Mouse (Mus musculus) kidney, embryonic 15.5 days (tissue): ENCODE data around the gene Otogl. TPM values are rescaled to one million over a fixed set of nuclear protein-coding genes. Genes with fewer than 3 reads are reported as not detected.
"Not testable (repeated sequence)": the region's sequence is repeated elsewhere in the genome, so short reads cannot be mapped to it uniquely, and the experiment has no call there.

Source experiments
- ATAC-seq: fragments of 200-750 bp; cut with Nextera tagmentation; replicated peaks from 2 replicates; pipeline ENCODE4 v1.8.0; 2017; ENCODE audit warnings: moderate TSS enrichment; ENCODE audit not compliant: low FRiP score
- H3K27ac ChIP-seq: fragments of 300-500 bp; sonication (generic); 2 replicates; pipeline ENCODE4 v1.5.1; 2015; ENCODE audit warnings: mild to moderate bottlenecking, inconsistent platforms
- H3K27me3 ChIP-seq: fragments of 300-500 bp; sonication (generic); 2 replicates; pipeline ENCODE4 v1.6.1; 2015; ENCODE audit warnings: inconsistent platforms
- H3K36me3 ChIP-seq: fragments of 300-500 bp; sonication (generic); 2 replicates; pipeline ENCODE4 v1.6.1; 2015; ENCODE audit warnings: inconsistent platforms
- H3K4me1 ChIP-seq: fragments of 300-500 bp; sonication (generic); 2 replicates; pipeline ENCODE4 v1.6.1; 2015; ENCODE audit warnings: inconsistent platforms
- H3K4me2 ChIP-seq: fragments of 300-500 bp; sonication (generic); 2 replicates; pipeline ENCODE4 v1.6.1; 2015; ENCODE audit warnings: moderate library complexity, mild to moderate bottlenecking, inconsistent platforms
- H3K4me3 ChIP-seq: fragments of 300-500 bp; sonication (generic); replicated peaks from 2 replicates; pipeline ENCODE4 v1.5.1; 2015; ENCODE audit warnings: mild to moderate bottlenecking, inconsistent platforms
- H3K9ac ChIP-seq: fragments of 300-500 bp; sonication (generic); 2 replicates; pipeline ENCODE4 v1.6.1; 2015; ENCODE audit warnings: mild to moderate bottlenecking, inconsistent platforms
- H3K9me3 ChIP-seq: fragments of 300-500 bp; sonication (generic); replicated peaks from 2 replicates; pipeline ENCODE4 v1.6.1; 2016; ENCODE audit warnings: inconsistent platforms
- WGBS: fragments of 180-500 bp; shearing (Covaris S2); methylation state at CpG from one replicate; pipeline ENCODE4 v1.1.7; 2015; ENCODE audit warnings: mixed read lengths; 5-methylcytosine and 5-hydroxymethylcytosine counted together
- polyA plus RNA-seq: library from polyadenylated mRNA; unstranded; fragments of >200 nt; fragmentation: Nextera tagmentation; extraction: Ambion mirVana; gene quantifications from 2 replicates; pipeline ENCODE4 v1.2.1, GENCODE M21; 2015

The Otogl gene
- polyA plus RNA-seq, 1 experiment from 2014 or later = 0.09 TPM

DNA sequence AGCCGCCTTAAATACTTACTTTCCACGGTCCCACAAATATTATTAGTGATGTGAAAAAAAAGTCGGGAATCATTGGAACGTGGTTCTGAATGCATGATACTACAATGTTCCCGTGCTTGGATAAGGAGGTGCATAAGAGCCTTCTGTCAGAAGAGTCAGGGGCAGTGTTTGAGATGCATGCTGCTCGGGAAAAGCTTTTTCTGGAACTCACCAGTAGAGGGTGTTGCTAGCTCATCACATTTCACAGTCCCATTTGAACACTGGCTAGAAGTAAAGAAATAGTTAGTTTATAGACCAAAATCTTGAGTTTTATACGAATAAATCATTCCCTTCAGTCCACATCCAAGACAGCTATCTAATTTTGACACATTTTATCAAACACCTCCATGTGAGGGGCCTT is 53.2 kb downstream of the Otogl start:
- Histone ChIP-seq H3K9ac (no peak overlapping the region), H3K9me3 (no peaks in the 10 kb centered on the region), H3K36me3 (no peaks in the 10 kb centered on the region), H3K4me1 (no peaks in the 10 kb centered on the region), H3K27me3 (no peaks in the 10 kb centered on the region), H3K27ac (no peak overlapping the region), H3K4me2 (no peak overlapping the region), H3K4me3 (no peak overlapping the region)
- WGBS = 25% methylated on average over 7 of the region's 7 CpGs
- ATAC-seq = peak; percentile 66; the same call in 1 of the 2 replicates

DNA sequence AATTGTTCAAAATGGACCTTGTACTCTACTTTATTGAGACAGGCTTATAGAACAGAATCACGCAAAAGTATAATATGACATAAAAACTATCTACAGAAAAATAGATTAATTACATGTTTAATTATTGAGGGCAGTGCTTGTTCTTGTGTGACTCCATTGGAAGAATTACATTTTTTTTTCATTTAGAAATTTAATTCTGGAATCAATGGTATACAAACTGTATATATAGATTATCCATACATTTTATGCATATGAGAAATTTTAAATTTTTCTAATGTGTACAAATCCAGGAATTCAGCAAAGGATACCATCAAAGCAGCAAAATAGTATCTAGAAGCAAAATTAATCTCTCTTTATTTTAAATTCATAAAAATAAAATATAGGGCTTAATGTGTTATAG is 67.0 kb downstream of the Otogl start:
- no peak overlapping the region for H3K9ac ChIP-seq
- ATAC-seq = no peak
- H3K27ac ChIP-seq = no peak overlapping the region
- H3K36me3 ChIP-seq = no peaks in the 10 kb centered on the region
- H3K4me2 ChIP-seq = no peak overlapping the region
- H3K27me3 ChIP-seq = no peaks in the 10 kb centered on the region
- 99% methylated on average over 1 of the region's 1 CpGs for WGBS
- H3K9me3 ChIP-seq = no peaks in the 10 kb centered on the region
- no peaks in the 10 kb centered on the region for H3K4me1 ChIP-seq
- H3K4me3 ChIP-seq = no peak overlapping the region

DNA sequence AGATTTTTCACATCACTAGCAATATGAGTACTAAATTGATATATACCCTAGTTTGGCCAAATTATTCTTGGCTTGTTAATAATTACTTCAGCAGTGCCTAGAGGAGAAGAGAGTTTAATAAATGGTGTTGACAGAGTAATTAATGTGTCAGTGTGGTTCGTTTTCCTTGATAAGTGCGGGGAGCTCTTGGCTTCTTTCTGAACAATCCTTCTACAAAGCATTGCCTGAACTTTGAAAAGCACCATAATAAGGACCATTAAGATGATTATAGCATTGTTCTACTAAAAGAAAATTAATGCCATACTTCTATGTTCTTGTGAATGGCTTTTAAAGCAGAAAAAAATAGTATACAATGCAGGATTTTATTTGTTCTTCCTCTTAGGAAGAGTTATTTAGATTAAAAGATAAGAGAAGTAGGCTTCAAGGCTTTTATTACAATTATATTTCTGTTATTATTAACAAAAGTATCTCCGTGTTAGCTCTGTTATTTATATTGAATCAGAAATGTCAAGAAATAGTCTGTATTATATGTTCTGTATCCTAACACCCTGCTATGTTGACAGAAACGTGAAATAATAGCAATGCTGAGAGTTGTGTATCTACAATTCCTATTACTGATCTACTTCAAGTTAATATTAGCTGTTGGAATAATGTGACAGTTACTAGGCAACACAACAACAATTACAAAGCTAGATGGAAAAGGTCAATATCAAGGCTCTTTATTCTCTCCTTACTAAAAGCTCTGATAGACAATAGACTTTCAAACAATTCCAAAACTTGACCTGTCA is 77.3 kb downstream of the Otogl start:
- no peak overlapping the region for H3K9ac ChIP-seq
- no peak overlapping the region for H3K4me3 ChIP-seq
- ATAC-seq = no peak
- no peaks in the 10 kb centered on the region for H3K4me1 ChIP-seq
- no peaks in the 10 kb centered on the region for H3K36me3 ChIP-seq
- no peak overlapping the region for H3K4me2 ChIP-seq
- no peak overlapping the region for H3K27ac ChIP-seq
- no peaks in the 10 kb centered on the region for H3K27me3 ChIP-seq
- no peaks in the 10 kb centered on the region for H3K9me3 ChIP-seq
- 68% methylated on average over 4 of the region's 4 CpGs for WGBS

DNA sequence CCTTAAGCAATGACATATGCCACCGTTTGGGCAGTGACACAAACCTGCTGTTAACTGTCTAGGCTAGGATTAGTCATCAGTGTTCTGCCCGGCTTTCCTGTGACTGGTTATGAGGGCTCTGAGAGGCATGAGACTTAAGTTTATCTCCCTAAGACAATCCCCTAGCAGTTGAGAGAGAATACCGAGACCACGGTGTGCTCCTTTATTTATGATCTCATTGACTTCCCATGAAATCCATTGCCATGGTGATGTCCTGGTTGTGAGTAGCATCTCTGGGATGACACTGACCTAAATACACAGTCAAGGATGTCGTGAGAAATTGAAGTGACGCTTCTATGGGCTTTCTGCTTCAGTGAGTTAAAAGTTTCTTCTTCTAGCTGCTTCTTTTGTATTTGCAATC is 82.8 kb downstream of the Otogl start:
- no peak for ATAC-seq
- 85% methylated on average over 6 of the region's 6 CpGs for WGBS

DNA sequence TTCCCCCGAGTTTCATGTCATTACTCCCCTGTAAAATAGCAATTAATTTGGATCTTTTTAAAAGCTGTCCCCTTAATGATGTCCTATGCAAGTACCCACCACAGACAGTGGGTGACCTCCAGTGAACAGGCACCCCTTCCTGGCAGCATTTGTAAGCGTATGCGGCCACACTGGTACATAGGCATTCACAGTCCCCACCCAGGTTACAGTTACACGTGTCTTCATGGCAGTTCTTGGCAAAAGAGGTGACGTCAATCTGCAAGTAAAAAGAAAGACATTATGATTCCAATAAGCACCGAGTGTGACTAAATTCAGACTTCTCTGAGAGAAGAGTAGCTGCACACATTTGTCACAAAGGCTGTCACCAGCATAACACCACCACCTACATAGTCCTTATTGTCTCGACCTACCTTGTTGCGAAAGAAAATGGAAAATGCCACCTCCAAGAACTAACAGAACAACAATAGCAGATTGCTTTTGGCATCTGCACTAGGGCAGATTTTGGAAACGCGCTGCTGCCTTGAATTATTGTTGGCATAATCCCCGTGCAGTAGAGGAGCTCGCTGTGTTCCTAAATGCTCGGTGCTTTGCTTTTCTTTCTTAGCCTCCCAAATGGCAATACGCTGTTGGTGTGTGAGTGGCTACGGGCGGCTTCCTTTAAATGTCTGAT is 98.0 kb downstream of the Otogl start:
- 81% methylated on average over 16 of the region's 16 CpGs for WGBS
- H3K4me2 ChIP-seq = no peak overlapping the region
- ATAC-seq = no peak
- H3K4me3 ChIP-seq = no peak overlapping the region
- no peaks in the 10 kb centered on the region for H3K27me3 ChIP-seq
- no peaks in the 10 kb centered on the region for H3K9me3 ChIP-seq
- no peak overlapping the region for H3K27ac ChIP-seq
- H3K36me3 ChIP-seq = no peaks in the 10 kb centered on the region
- H3K9ac ChIP-seq = no peak overlapping the region
- no peaks in the 10 kb centered on the region for H3K4me1 ChIP-seq

More for the DNA sequence above, 82.8 kb downstream of the Otogl start:
- no peaks in the 10 kb centered on the region for H3K9me3 ChIP-seq
- H3K36me3 ChIP-seq = no peaks in the 10 kb centered on the region
- no peak overlapping the region for H3K4me3 ChIP-seq
- H3K4me2 ChIP-seq = no peak overlapping the region
- H3K27me3 ChIP-seq = no peaks in the 10 kb centered on the region
- H3K9ac ChIP-seq = no peak overlapping the region
- H3K4me1 ChIP-seq = no peaks in the 10 kb centered on the region
- no peak overlapping the region for H3K27ac ChIP-seq

DNA sequence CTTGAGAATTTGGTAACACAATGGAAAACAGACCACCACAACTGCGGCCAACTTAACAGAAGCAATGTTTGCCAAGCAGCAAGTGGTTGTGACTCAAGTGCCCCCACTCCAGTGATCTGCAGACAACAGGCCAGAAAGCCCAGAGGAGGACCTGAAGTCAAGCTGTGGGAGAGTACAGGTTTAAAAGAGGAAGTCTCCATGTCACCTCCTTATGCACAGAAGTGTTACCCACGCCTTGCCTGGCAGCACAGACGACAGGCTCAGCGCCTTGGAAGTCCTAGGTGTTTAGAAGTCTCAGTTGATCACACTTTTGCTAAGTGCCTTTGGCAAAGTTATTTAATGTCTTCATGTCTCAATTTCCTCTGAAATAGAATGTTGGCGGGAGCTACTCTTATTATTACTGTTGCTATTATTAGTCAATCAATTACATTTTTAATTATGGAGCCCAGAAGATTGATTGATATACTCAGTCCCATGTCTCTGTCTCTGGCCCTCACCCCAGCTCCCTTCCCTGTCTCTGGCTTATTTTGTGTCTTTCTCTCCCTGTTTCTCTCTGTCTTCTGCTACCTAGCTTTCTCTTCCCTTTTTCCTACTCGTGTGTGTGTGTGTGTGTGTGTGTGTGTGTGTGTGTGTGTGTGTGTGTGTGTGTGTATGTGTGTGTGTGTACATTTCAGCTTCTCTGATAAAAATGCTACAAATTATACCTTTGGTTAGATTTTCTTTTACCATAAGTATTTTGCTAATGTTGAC is 101.1 kb downstream of the Otogl start:
- ATAC-seq = no peak
- Histone ChIP-seq H3K4me1 (no peaks in the 10 kb centered on the region), H3K4me3 (no peak overlapping the region), H3K9ac (no peak overlapping the region), H3K4me2 (no peak overlapping the region), H3K36me3 (no peaks in the 10 kb centered on the region), H3K27me3 (no peaks in the 10 kb centered on the region), H3K27ac (no peak overlapping the region), H3K9me3 (no peaks in the 10 kb centered on the region)
- WGBS = 71% methylated on average over 5 of the region's 6 CpGs

DNA sequence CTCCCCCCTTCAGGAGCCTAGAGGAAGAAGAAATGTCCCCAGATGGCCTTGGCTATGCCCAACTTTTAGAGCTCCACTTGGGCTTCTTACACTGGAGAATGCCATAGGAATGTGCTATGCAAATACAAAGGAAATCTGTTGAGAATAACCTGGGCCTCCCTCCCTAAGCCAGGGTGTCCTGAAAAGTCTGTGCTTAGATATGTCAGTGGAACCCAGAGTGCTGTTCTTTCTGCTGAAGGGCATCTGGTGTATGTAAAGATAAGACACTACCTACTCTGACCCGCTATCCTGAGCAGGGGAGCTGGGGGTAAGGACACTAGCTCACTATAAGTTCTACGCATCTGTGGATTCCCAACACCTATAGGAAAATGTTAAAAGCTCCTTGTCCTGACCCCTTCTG is 106.7 kb downstream of the Otogl start:
- Histone ChIP-seq H3K27ac (no peak overlapping the region), H3K27me3 (no peaks in the 10 kb centered on the region), H3K9ac (no peak overlapping the region), H3K9me3 (no peaks in the 10 kb centered on the region), H3K4me2 (no peak overlapping the region), H3K4me1 (no peaks in the 10 kb centered on the region), H3K4me3 (no peak overlapping the region), H3K36me3 (no peaks in the 10 kb centered on the region)
- 90% methylated on average over 2 of the region's 2 CpGs for WGBS
- no peak for ATAC-seq

DNA sequence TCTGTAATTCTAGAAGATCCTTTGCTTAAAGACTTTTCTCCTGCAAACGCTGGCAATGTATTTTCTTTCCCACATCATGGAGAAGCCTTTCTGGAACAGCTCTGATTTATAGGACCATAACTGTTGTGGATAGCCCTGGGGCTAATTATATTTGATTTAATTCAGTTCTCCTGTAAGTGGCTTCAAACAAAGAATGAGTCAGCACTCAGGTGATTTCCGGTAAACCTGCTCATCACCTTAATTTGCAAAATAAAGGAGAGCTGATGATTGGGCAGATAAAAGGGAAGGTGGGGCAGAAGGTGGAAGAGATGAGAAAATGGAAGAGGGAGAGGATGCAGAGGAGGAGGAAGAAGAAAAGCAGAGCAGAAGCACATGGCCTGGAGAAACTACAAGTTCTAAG is 107.6 kb downstream of the Otogl start:
- 12% methylated on average over 2 of the region's 2 CpGs for WGBS
- not testable (repeated sequence) for H3K4me3 ChIP-seq, H3K9ac ChIP-seq, H3K27ac ChIP-seq, H3K9me3 ChIP-seq, ATAC-seq, H3K4me1 ChIP-seq, H3K36me3 ChIP-seq, H3K4me2 ChIP-seq, H3K27me3 ChIP-seq

DNA sequence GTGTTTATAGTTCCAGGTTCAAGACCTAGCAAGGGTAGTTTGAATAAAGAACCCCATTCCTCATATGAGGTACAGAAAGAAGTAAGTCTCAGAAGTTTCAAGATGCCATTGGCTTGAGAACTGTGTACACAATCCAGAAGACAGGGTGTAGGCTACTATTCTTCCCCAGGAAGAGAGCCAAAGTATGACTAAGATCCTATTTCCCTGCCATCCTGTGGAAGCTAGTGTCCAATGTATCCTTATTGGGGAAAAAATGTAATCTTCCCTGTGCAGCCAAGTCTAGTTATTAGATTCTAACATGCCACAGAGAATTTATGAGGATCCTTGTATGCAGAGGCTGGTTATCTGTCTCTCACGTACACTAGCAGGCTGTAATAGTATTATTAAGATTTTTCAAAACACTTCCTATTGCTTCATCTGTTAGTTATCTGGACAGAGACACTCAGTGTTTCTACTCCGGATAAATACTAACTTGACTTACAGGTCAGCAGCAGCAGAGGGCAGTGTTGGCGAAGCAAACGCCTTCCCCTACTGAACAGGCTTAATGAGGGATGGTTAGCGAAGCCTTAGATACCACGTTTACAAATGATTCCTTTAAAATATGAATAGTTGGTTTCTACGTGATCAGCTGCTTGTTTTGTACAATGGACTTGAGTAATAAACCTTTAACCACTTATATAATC is 112.1 kb downstream of the Otogl start:
- ATAC-seq = peak; percentile 86; the same call in 1 of the 2 replicates
- 13% methylated on average over 7 of the region's 7 CpGs for WGBS
- no peak overlapping the region for H3K27ac ChIP-seq

DNA sequence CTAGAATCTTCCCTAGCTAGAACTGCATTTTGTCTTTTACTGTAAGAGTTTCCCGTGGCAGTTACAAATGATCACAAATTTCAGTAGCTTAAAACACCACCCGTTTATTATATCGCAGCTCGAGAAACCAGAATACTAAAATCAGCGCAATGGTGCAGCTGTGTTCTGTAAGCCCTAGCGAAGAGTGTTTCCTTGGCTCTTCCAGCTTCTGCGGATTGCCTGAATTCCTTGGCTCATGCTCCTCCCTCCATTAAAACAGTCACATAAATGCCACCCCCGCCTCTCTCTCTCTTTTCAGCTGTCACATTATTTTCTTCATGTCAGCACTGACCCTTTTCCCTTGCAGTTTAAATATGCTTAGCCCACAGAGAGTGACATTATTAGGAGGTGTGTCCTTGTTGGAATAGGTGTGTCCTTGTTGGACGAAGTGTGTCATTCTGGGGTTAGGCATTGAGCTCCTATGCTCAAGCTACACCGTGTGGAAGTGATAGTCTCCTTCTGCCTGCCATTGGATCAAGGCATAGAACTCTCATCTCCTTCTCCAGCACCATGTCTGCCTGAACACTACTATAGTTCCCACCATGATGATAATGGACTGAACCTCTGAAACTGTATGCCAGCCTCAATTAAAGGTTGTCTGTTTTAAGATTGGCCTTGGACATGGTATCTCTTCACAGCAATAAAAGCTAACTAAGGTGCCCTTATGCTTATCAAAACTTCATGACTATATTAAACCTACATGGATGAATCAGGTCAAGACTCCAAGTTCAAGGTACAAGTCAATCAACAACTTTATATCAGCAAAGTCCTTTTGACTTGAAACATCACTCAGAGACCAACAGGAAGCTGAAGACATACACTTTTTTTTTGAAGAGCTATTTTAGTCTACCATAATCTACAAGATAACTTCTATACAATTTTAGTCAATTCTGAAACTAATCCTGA is 116.8 kb downstream of the Otogl start:
- no peak overlapping the region for H3K27ac ChIP-seq
- H3K4me2 ChIP-seq = no peak overlapping the region
- H3K4me1 ChIP-seq = no peaks in the 10 kb centered on the region
- ATAC-seq = peak; percentile 58; the same call in 1 of the 2 replicates
- H3K9ac ChIP-seq = no peak overlapping the region
- no peak overlapping the region for H3K4me3 ChIP-seq
- 70% methylated on average over 10 of the region's 10 CpGs for WGBS
- no peaks in the 10 kb centered on the region for H3K9me3 ChIP-seq
- H3K27me3 ChIP-seq = no peaks in the 10 kb centered on the region
- no peaks in the 10 kb centered on the region for H3K36me3 ChIP-seq

More for the DNA sequence above, 112.1 kb downstream of the Otogl start:
- Histone ChIP-seq H3K9me3 (no peaks in the 10 kb centered on the region), H3K36me3 (no peaks in the 10 kb centered on the region), H3K4me1 (no peaks in the 10 kb centered on the region), H3K9ac (no peak overlapping the region), H3K4me3 (no peak overlapping the region), H3K27me3 (no peaks in the 10 kb centered on the region), H3K4me2 (no peak overlapping the region)

DNA sequence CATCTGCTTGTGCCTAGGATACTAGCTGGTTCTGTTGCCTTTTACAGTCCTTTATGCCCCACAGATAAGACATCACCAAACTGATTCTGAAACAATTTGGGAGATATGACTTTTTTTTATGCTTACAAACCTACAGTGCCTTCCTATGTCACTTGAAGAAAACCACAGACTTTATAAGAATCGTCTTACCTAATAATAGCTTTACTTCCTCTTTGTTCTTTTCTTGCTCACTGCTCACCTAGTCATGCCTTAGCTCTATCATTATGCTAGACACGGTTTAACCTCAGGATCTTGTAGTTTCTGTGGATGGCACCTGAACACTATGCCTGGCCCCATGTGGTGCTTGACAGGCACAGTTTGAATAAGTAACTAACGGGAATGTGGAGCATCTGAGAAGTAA is 119.4 kb downstream of the Otogl start:
- H3K4me3 ChIP-seq = no peak overlapping the region
- 85% methylated on average over 3 of the region's 3 CpGs for WGBS
- H3K36me3 ChIP-seq = no peaks in the 10 kb centered on the region
- no peak overlapping the region for H3K4me2 ChIP-seq
- H3K27me3 ChIP-seq = no peaks in the 10 kb centered on the region
- H3K9me3 ChIP-seq = no peaks in the 10 kb centered on the region
- H3K9ac ChIP-seq = no peak overlapping the region
- no peaks in the 10 kb centered on the region for H3K4me1 ChIP-seq
- no peak overlapping the region for H3K27ac ChIP-seq
- ATAC-seq = no peak
